Mouse (Mus musculus): ENCODE data around the gene Hoxb7.

- TF ChIP-seq CTCF (IDR thresholded peaks at IDR 0.05; ENCODE audit: low read depth, low read length) = no peak
- TF ChIP-seq POLR2A (IDR thresholded peaks at IDR 0.05; ENCODE audit: borderline replicate concordance, low read depth, low read length) = no peak
These were observed 439 bp downstream of the Hoxb7 start for GRCm38 (mm10) chr11:96286739-96287385.

Data from bone marrow macrophage, adult 2 months (primary cell).